Mouse (Mus musculus): ENCODE results near the gene Hmox1. TPM values are rescaled to one million over a fixed set of nuclear protein-coding genes. Genes with fewer than 3 reads are reported as not detected.

The Hmox1 gene
- polyA plus RNA-seq, 1 experiment from 2014 or later, result 28.3 TPM

DNA sequence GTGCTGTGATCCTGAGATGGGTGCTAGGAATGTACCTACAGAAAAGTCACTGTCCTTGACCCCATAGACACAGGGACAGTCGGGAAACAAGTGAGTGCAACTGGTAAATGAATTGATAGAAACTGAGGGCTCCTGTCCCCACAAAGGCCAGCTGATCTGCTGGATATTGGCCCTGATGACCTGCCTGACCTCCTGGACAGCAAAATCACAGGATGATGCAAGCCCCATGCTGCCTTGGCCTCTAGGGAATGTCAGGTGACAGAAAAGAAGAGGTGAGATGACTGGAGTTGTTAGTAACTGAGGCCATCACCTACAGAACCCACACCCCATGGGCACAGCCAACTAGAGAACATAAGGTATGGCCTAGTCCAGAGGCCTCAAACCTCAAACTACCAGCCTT, 15.2 kb upstream of the Hmox1 start:
- peaks cover under 1% of the 10 kb centered on the region; the same call in 1 of the 2 replicates for H3K4me1 ChIP-seq
- H3K36me3 ChIP-seq, result no peaks in the 10 kb centered on the region
- 76% methylated on average over 1 of the region's 1 CpGs for WGBS
- H3K4me3 ChIP-seq, result no peak overlapping the region
- H3K27ac ChIP-seq, result no peak overlapping the region
- no peak for DNase-seq (ENCODE audit: low spot score)
- no peaks in the 10 kb centered on the region for H3K9me3 ChIP-seq
- no peaks in the 10 kb centered on the region for H3K27me3 ChIP-seq (ENCODE audit: insufficient read depth, poor library complexity, severe bottlenecking)

DNA sequence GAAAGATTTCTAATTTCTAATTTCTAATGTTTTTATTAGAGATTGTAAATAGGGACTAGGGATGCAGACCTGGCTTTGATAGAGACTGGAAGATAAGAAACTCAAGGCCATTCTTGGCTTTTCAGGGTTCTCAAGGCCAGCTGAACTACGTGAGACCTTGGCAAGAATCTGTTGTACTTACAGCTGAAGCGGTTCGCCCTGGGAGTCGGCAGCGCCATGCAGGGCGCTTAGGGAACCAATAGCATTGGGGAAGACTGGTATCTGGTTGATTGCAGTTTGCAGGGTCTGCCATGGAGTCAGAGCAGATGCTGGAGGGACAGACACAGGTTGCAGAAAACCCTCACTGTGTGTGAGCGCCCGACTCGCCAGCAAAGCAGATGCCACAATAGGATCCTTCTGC, 14.6 kb upstream of the Hmox1 start:
- Histone ChIP-seq H3K27ac (no peak overlapping the region), H3K9me3 (no peaks in the 10 kb centered on the region), H3K4me1 (peaks cover 7% of the 10 kb centered on the region; the same call in 1 of the 2 replicates), H3K36me3 (no peaks in the 10 kb centered on the region), H3K4me3 (no peak overlapping the region), H3K27me3 (ENCODE audit: insufficient read depth, poor library complexity, severe bottlenecking) (no peaks in the 10 kb centered on the region)
- WGBS, result 92% methylated on average over 9 of the region's 9 CpGs
- no peak for DNase-seq (ENCODE audit: low spot score)

DNA sequence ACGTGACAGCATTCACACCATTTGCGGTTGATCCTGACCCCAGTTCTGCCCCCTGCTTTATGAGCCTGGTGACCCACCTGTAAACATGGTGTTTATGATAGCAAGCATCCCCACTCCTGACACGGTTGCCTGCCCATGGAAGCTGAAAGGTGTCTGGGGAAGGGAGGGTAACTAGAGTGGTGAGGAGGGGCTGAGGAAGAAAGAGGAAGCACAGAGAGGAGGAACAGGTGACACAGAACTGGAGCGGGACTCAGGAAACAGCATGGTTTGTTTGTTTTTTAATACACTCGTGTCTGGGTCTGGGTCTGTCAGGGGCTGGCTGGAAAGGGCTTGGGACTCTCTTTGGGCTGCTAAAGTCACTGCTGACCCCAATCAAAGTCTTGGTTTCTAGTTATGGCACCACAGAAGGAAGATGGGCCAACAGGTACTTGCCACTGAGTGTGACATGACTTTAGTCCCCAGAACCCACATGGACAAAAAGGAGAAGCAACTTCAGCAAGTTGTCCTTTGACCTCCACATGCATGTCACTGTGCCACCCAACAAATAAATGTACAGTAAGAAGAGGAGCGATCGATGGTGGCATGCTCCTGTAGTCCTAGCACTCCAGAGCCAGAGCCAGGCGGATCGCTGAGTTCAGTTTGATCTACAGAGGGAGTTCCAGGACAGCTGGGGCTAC, 11.9 kb upstream of the Hmox1 start:
- H3K27me3 ChIP-seq (ENCODE audit: insufficient read depth, poor library complexity, severe bottlenecking), result no peaks in the 10 kb centered on the region
- peaks cover 14% of the 10 kb centered on the region for H3K4me1 ChIP-seq
- H3K27ac ChIP-seq, result no peak overlapping the region
- H3K9me3 ChIP-seq, result no peaks in the 10 kb centered on the region
- 80% methylated on average over 9 of the region's 9 CpGs for WGBS
- H3K4me3 ChIP-seq, result no peak overlapping the region
- no peak for DNase-seq (ENCODE audit: low spot score)
- H3K36me3 ChIP-seq, result no peaks in the 10 kb centered on the region

DNA sequence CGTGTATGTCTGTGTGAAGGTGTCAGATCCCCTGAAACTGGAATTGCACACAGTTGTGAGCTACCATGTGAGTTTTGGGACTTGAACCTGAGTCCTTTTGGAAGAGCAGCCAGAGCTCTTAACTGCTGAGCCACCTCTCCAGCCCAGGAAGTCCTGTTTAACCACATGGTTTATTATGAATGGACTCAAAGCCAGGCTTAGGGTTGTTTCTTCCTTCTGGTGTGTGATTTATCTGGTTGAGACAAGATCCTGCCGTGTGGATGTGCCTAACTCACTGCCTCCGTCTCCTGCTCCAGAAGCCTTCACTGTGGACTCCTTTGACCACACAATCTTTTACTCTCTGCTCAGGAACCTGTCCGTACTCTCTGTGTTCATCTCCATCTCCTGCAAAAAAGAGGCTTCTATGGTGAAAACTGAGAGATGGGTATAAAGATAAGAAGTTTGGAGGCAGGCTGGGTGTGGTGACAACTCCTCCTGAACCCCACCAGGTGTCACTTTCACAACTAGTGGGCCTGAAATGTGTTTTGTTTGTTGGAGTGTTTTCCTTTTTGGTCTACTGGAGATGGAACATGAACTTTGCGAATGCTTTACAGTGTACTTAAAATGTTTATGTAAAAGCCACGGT, 11.1 kb upstream of the Hmox1 start:
- no peaks in the 10 kb centered on the region for H3K9me3 ChIP-seq
- WGBS, result 74% methylated on average over 6 of the region's 6 CpGs
- no peaks in the 10 kb centered on the region for H3K36me3 ChIP-seq
- no peak overlapping the region for H3K27ac ChIP-seq
- no peak for DNase-seq (ENCODE audit: low spot score)
- no peak overlapping the region for H3K4me3 ChIP-seq
- peaks cover 14% of the 10 kb centered on the region for H3K4me1 ChIP-seq
- H3K27me3 ChIP-seq (ENCODE audit: insufficient read depth, poor library complexity, severe bottlenecking), result no peaks in the 10 kb centered on the region

DNA sequence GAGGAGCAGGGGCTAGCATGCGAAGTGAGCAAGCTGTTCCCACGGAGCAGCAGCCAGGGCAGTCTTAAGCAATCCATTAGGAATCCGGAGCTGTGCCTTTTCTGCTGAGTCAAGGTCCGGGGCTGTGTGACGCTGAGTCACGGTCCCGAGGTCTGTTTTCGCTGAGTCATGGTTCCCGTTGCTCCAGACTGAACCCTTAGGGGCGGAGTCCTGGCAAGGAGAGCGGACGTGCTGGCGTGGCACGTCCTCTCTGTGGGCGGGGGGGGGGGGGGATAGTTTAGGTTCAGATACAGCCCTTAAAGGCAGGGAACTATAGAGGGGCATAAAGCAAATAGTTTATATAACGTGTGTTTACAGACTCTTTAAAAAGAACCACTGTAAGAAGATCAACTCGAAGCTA, 9.6 kb upstream of the Hmox1 start:
- peak; percentile 97 for DNase-seq (ENCODE audit: low spot score)
- Histone ChIP-seq H3K4me1 (peaks cover 15% of the 10 kb centered on the region), H3K9me3 (no peaks in the 10 kb centered on the region), H3K4me3 (peak overlapping the region; percentile 58), H3K27ac (peak overlapping the region; percentile 86), H3K27me3 (ENCODE audit: insufficient read depth, poor library complexity, severe bottlenecking) (no peaks in the 10 kb centered on the region), H3K36me3 (no peaks in the 10 kb centered on the region)
- WGBS, result 5% methylated on average over 17 of the region's 17 CpGs

DNA sequence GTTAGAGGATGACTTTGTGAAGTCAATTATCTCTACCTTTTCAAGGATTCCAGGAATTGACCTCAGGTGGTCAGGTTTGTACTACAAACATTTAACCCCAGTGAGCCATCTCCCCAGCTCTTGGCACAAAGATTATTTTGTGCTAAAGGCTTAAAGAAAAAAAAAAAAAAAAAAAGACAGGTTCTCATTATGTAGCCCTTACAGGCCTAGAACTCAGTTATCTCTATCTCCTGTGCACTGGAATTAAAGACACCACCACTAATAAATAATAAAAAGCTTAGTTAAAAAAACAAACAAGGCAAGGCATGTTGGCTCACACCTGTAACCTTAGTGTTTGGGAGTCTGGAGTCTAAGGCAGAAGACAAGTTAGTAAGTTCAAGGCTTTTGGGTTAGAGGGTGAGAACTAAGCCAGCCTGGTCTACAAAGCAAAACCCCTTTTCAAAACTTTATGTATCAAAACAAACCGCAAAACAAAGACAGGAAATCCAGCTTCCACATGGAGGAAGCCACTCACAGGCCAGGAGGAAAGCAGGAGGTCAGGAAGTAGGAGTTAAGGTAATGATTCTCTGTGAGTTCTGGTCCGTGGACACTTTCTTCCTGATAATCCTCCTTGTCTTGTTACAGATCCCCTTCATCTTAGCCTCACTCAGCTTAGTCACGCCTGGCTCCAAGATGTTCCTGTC, 8.9 kb upstream of the Hmox1 start:
- 50% methylated on average over 3 of the region's 3 CpGs for WGBS
- no peak for DNase-seq (ENCODE audit: low spot score)
- peak overlapping the region; percentile 58; the same call in 1 of the 2 replicates for H3K4me3 ChIP-seq
- H3K27ac ChIP-seq, result peak overlapping the region; percentile 86
- no peaks in the 10 kb centered on the region for H3K36me3 ChIP-seq
- H3K9me3 ChIP-seq, result no peaks in the 10 kb centered on the region
- no peaks in the 10 kb centered on the region for H3K27me3 ChIP-seq (ENCODE audit: insufficient read depth, poor library complexity, severe bottlenecking)
- peaks cover 22% of the 10 kb centered on the region for H3K4me1 ChIP-seq

DNA sequence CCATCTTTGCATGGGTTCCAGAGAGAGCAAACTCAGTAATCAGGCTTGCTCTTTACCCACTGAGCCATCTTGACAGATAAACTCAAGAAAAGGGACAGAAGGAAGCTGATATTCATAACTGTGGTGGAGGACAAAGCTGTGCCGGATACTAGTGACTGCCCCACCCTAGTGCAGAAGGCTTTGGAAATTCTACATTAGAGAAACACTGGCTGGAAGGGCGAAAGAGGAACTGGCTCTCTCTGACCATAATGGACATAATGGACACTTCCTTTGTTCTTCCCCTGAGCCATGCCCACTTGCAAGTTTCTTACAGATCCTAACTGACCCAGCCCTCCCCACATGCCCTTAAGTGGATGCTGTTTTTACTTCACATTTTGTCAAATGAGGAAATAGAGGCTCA, 7.4 kb upstream of the Hmox1 start:
- Histone ChIP-seq H3K9me3 (no peaks in the 10 kb centered on the region), H3K4me1 (peaks cover 30% of the 10 kb centered on the region), H3K27me3 (ENCODE audit: insufficient read depth, poor library complexity, severe bottlenecking) (0 out of 2 replicates have a peak, but pooled peaks cover under 1% of the 10 kb centered on the region), H3K36me3 (no peaks in the 10 kb centered on the region), H3K27ac (no peak overlapping the region), H3K4me3 (no peak overlapping the region)
- no peak for DNase-seq (ENCODE audit: low spot score)
- WGBS, result 77% methylated on average over 2 of the region's 2 CpGs

DNA sequence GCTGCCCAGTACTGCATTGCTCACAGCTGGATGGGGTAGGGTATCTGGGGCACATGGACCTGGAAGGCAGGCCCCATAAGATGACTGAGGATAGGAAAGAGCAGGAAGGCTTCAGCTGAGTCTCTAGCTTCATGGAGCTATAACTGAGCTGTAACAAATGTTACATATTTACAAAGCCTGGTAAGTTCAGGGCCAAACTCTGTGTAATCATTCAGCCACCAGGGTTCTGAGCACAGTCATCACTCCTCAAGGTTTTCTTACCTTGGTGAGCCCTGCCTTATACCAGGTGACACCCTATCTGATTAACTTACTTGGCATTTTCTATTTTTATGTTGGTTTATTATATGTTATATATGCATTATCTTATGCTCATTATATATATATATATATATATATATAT, 6.3 kb upstream of the Hmox1 start:
- Histone ChIP-seq H3K36me3 (no peaks in the 10 kb centered on the region), H3K27ac (no peak overlapping the region), H3K9me3 (no peaks in the 10 kb centered on the region), H3K4me3 (no peak overlapping the region), H3K4me1 (peaks cover 30% of the 10 kb centered on the region), H3K27me3 (ENCODE audit: insufficient read depth, poor library complexity, severe bottlenecking) (peaks cover 5% of the 10 kb centered on the region; the same call in 1 of the 2 replicates)
- DNase-seq (ENCODE audit: low spot score), result no peak

DNA sequence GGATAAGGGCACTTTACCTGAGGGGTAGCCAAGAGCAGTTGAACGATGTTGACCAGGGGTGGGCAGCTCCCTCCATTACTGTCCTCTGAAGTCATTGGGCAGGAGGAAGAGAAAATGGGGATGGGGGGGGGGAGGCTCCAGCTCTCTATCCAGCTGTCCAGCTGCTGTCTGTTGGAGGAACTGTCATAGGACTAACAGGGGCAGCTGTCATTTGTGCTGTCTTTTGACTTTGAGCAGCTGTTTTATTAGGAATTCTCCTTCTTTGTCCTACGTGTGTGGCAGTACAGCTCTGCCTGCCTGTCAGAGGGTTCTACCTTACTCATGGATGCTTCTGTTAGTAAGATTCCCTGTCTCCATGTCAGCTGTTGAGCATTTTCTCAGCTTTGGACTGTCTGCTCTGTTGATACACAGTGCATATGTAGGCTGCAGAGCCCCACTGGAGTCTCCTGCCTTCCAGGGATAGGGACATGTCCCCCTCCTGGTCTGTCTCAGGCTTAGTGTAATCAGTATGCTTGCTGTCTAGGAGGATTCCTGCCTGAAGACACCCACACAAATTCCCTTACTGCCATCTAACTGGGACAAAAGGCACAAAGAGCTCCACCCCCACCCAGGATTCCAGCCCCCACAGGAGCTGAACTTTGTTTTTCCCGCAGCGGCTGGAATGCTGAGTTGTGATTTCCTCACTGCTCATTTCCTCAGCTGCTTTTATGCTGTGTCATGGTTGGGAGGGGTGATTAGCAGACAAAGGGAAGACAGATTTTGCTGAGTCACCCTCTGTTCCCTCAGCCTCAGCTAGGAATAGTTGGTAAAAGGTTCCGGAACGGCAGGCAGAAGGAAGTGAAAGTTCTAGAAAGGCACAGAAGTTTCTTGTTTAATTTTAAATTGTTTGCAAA, 4.2 kb upstream of the Hmox1 start:
- peak; percentile 84 for DNase-seq (ENCODE audit: low spot score)
- Histone ChIP-seq H3K4me3 (peak overlapping the region; percentile 38), H3K9me3 (no peaks in the 10 kb centered on the region), H3K27ac (peak overlapping the region; percentile 86), H3K27me3 (ENCODE audit: insufficient read depth, poor library complexity, severe bottlenecking) (peaks cover 5% of the 10 kb centered on the region; the same call in 1 of the 2 replicates), H3K4me1 (peaks cover 28% of the 10 kb centered on the region), H3K36me3 (no peaks in the 10 kb centered on the region)
- 17% methylated on average over 6 of the region's 6 CpGs for WGBS

DNA sequence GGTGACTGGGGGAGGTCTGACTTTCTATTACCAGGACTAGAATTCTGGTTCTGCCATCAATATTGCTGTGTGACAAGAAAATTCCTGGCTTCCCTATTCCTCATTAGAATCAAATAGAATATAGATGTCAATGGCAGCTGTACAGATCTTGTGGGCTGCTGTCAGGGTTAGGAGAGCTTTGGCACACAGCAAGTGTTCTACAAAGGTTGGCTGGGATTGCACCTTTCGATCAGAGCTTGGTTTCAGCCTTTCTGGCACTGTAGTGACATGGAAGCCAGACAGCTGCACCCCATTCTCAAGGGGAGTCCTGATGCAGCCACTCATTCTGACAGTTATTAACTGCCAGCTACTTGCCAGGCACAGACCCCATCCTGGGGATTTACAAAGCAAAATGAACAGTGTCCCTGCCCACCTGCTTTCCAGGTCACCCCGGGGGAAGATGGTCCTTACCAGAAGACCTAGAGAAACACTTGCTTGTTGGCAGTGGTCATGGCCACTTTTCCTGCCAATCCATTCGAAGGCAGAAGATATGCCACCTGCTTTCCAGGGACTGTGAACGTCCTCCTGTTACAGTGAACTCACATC, 2.5 kb upstream of the Hmox1 start:
- Histone ChIP-seq H3K36me3 (peaks cover 2% of the 10 kb centered on the region; the same call in 1 of the 2 replicates), H3K4me1 (peaks cover 21% of the 10 kb centered on the region), H3K4me3 (no peak overlapping the region), H3K27ac (no peak overlapping the region), H3K9me3 (no peaks in the 10 kb centered on the region), H3K27me3 (ENCODE audit: insufficient read depth, poor library complexity, severe bottlenecking) (peaks cover 5% of the 10 kb centered on the region; the same call in 1 of the 2 replicates)
- 78% methylated on average over 4 of the region's 4 CpGs for WGBS
- DNase-seq (ENCODE audit: low spot score), result no peak

DNA sequence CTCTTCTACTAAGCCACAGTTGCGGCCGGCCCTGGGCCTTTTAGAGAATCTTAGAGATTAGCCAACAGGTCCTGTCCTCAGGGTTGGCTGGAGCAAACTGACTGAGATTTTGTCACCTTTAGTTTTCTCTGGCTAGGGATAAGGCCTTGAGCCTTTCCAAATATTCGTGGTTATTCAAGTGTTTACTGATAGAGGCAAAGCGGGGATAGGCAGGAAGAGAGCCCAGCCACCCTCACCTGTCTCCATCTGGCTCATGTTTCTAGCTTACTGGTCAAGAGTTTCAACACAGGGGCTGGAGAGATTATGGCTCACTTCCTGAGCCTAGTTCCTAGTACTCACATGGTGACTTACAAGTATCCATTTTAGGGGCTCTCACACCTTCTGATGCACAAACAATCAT, 9.5 kb downstream of the Hmox1 start:
- Histone ChIP-seq H3K4me1 (peaks cover 14% of the 10 kb centered on the region), H3K36me3 (peaks cover 31% of the 10 kb centered on the region), H3K27ac (peak overlapping the region; percentile 73), H3K9me3 (no peaks in the 10 kb centered on the region), H3K27me3 (ENCODE audit: insufficient read depth, poor library complexity, severe bottlenecking) (no peaks in the 10 kb centered on the region), H3K4me3 (no peak overlapping the region)
- DNase-seq (ENCODE audit: low spot score), result no peak
- WGBS, result 70% methylated on average over 4 of the region's 4 CpGs

DNA sequence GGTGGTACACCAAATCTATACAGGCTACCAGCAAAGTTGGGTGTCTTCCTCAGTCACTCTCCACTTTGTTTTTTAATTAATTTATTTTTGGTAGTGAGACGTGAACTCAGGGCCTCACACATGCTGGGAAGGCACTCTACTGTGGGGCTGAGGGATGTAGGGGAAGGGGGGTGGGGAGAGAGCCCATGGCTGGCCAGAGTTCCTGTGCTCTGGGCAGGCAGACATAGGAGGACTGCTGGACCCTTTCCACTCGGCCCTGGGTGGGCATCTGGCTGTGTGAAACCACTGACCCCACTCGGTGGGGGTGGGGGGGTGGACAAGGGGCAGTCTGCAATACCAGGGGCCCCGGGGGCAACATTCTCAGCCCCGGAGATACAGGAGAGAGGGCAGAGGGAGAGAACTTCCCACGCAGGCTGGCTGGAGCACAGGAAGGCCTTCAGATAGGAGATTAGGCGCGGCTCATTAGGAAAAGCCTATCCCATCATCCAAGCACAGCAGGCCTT, 10.0 kb downstream of the Hmox1 start:
- H3K27ac ChIP-seq, result peak overlapping the region; percentile 73
- 50% methylated on average over 8 of the region's 8 CpGs for WGBS

More for the DNA sequence above, 10.0 kb downstream of the Hmox1 start:
- Histone ChIP-seq H3K4me3 (no peak overlapping the region), H3K4me1 (peaks cover 14% of the 10 kb centered on the region), H3K9me3 (no peaks in the 10 kb centered on the region), H3K36me3 (peaks cover 26% of the 10 kb centered on the region), H3K27me3 (ENCODE audit: insufficient read depth, poor library complexity, severe bottlenecking) (no peaks in the 10 kb centered on the region)
- DNase-seq (ENCODE audit: low spot score), result no peak

Measured in heart, embryonic 10.5 days (tissue).